Mouse (Mus musculus) kidney, postnatal 0 days (tissue): ENCODE results near the gene Syt8. TPM values are rescaled to one million over a fixed set of nuclear protein-coding genes. Genes with fewer than 3 reads are reported as not detected.
"Not testable (repeated sequence)": the region's sequence is repeated elsewhere in the genome, so short reads cannot be mapped to it uniquely, and the experiment has no call there.

Experiments
- ATAC-seq: fragments of 200-750 bp; cut with Nextera tagmentation; replicated peaks from 2 replicates; pipeline ENCODE4 v1.8.0; 2017; ENCODE audit warnings: low read depth, moderate number of reproducible peaks, moderate TSS enrichment, moderate library complexity; ENCODE audit not compliant: low FRiP score
- DNase-seq: peaks from one replicate; pipeline ENCODE4 v3.0.0-alpha.2; 2016; ENCODE audit warnings: low spot score
- H3K27ac ChIP-seq: fragments of 300-500 bp; sonication (generic); 2 replicates; pipeline ENCODE4 v1.5.1; 2014; ENCODE audit warnings: mild to moderate bottlenecking
- H3K27me3 ChIP-seq: fragments of 300-500 bp; sonication (generic); 2 replicates; pipeline ENCODE4 v1.6.1; 2014; ENCODE audit warnings: low read length, mixed read lengths; ENCODE audit not compliant: insufficient read depth
- H3K36me3 ChIP-seq: fragments of 300-500 bp; sonication (generic); 2 replicates; pipeline ENCODE4 v1.6.1; 2014; ENCODE audit warnings: low read length, mixed read lengths; ENCODE audit not compliant: insufficient read depth
- H3K4me1 ChIP-seq: fragments of 300-500 bp; sonication (generic); replicated peaks from 2 replicates; pipeline ENCODE4 v1.6.1; 2014; ENCODE audit warnings: antibody characterized with exemption, low read length, mixed read lengths; ENCODE audit not compliant: insufficient read depth
- H3K4me2 ChIP-seq: fragments of 300-500 bp; sonication (generic); 2 replicates; pipeline ENCODE4 v1.6.1; 2014; ENCODE audit warnings: mild to moderate bottlenecking, low read length, moderate library complexity, mixed read lengths
- H3K4me3 ChIP-seq: fragments of 300-500 bp; sonication (generic); replicated peaks from 2 replicates; pipeline ENCODE4 v1.5.1; 2014; ENCODE audit warnings: low read depth, low read length
- H3K9ac ChIP-seq: fragments of 300-500 bp; sonication (generic); 2 replicates; pipeline ENCODE4 v1.6.1; 2014; ENCODE audit warnings: low read depth, low read length
- H3K9me3 ChIP-seq: fragments of 300-500 bp; sonication (generic); replicated peaks from 2 replicates; pipeline ENCODE4 v1.6.1; 2016; ENCODE audit warnings: low read length, inconsistent platforms, mixed read lengths
- CTCF ChIP-seq: IDR thresholded peaks from 2 replicates; pipeline ENCODE4 v1.5.1; 2016; ENCODE audit warnings: antibody characterized with exemption, low read depth, mild to moderate bottlenecking, moderate library complexity
- WGBS: fragments of 180-500 bp; shearing (Covaris S2); extraction: QIAGEN DNeasy Blood & Tissue Kit; methylation state at CpG from one replicate; pipeline ENCODE4 v1.1.7; 2014; 5-methylcytosine and 5-hydroxymethylcytosine counted together
- polyA plus RNA-seq: library from polyadenylated mRNA; unstranded; fragments of >200 nt; fragmentation: Nextera tagmentation; extraction: Ambion mirVana; gene quantifications from 2 replicates; pipeline ENCODE4 v1.2.1, GENCODE M21; 2015

Syt8 gene
- polyA plus RNA-seq, 1 experiment from 2014 or later: 4.8 TPM

DNA sequence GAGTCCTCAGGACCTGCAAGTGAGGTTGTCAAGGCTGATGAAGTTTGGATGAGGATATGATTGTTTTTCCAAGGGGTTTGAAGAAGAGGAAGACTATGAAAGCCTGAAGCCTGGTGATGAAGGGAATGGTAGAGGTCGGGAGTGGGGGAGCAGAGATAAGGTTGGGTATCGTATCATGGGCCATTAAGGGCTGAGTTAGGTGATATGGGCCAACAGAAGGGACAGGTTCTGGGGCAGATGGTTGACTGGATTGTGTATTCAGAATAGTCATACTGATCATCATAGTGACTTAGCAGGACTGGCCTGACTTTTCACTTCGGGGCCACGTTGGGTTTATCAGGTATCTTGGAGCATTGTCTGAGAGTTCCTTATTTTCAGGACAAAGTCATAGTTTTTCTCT, 39.2 kb upstream of the Syt8 start:
- 86% methylated on average over 4 of the region's 4 CpGs for WGBS
- DNase-seq (no peak), ATAC-seq (no peak)
- Histone ChIP-seq H3K9ac (no peak overlapping the region), H3K27ac (no peak overlapping the region), H3K4me3 (no peak overlapping the region), H3K36me3 (no peaks in the 10 kb centered on the region), H3K27me3 (no peaks in the 10 kb centered on the region), H3K4me2 (no peak overlapping the region), H3K9me3 (no peaks in the 10 kb centered on the region), H3K4me1 (no peaks in the 10 kb centered on the region)
- no peak for TF ChIP-seq CTCF

DNA sequence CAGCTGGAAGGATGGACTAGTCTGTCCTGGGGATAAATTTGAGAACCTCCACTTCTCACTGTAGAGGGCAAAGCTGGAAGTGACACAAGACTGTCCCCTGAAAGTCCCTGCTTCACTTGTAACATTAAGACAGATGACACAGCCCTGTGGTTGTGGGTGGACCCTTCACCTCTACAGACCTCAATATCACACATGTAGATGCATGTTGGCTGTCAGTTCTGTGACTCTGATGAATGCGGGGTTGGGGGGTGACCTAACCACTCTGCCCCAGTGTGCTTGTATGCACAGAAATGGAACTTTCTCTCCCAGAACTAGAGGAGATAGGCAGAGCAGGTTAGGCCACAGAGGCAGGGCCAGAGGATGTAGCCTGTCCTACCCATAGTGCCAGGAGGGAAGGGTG, 38.0 kb upstream of the Syt8 start:
- no peaks in the 10 kb centered on the region for H3K27me3 ChIP-seq
- TF ChIP-seq CTCF: no peak
- ATAC-seq (no peak), DNase-seq (no peak)
- H3K4me3 ChIP-seq: no peak overlapping the region
- no peaks in the 10 kb centered on the region for H3K4me1 ChIP-seq
- H3K9ac ChIP-seq: no peak overlapping the region
- no peaks in the 10 kb centered on the region for H3K36me3 ChIP-seq
- H3K27ac ChIP-seq: no peak overlapping the region
- WGBS: 97% methylated on average over 1 of the region's 1 CpGs
- no peak overlapping the region for H3K4me2 ChIP-seq
- H3K9me3 ChIP-seq: no peaks in the 10 kb centered on the region

- no peak overlapping the region for H3K4me3 ChIP-seq
- 40% methylated on average over 2 of the region's 2 CpGs for WGBS
- no peak overlapping the region for H3K4me2 ChIP-seq
- no peak for ATAC-seq
- no peak overlapping the region for H3K9ac ChIP-seq
- TF ChIP-seq CTCF: no peak
- H3K36me3 ChIP-seq: no peaks in the 10 kb centered on the region
- DNase-seq: peak; percentile 50
- H3K27ac ChIP-seq: no peak overlapping the region
- no peaks in the 10 kb centered on the region for H3K27me3 ChIP-seq
- H3K4me1 ChIP-seq: no peaks in the 10 kb centered on the region
- H3K9me3 ChIP-seq: no peaks in the 10 kb centered on the region
Measured at GRCm38 (mm10) chr7:142398052-142398451, 36.6 kb upstream of the Syt8 start.

- Histone ChIP-seq H3K9ac (no peak overlapping the region), H3K9me3 (no peaks in the 10 kb centered on the region), H3K4me1 (no peaks in the 10 kb centered on the region), H3K27ac (no peak overlapping the region), H3K4me3 (no peak overlapping the region), H3K4me2 (no peak overlapping the region), H3K27me3 (no peaks in the 10 kb centered on the region), H3K36me3 (no peaks in the 10 kb centered on the region)
- ATAC-seq (no peak), DNase-seq (no peak)
- TF ChIP-seq CTCF: no peak
- 41% methylated on average over 1 of the region's 1 CpGs for WGBS
Measured at GRCm38 (mm10) chr7:142399250-142399649, 35.4 kb upstream of the Syt8 start.

- 38% methylated on average over 7 of the region's 7 CpGs for WGBS
- Histone ChIP-seq H3K4me1 (no peaks in the 10 kb centered on the region), H3K36me3 (no peaks in the 10 kb centered on the region), H3K4me2 (no peak overlapping the region), H3K27me3 (no peaks in the 10 kb centered on the region), H3K9ac (no peak overlapping the region), H3K9me3 (no peaks in the 10 kb centered on the region), H3K4me3 (no peak overlapping the region), H3K27ac (peak overlapping the region; percentile 44)
- no peak for ATAC-seq
- no peak for DNase-seq
- TF ChIP-seq CTCF: no peak
Measured at GRCm38 (mm10) chr7:142400112-142400749, 34.4 kb upstream of the Syt8 start.

DNA sequence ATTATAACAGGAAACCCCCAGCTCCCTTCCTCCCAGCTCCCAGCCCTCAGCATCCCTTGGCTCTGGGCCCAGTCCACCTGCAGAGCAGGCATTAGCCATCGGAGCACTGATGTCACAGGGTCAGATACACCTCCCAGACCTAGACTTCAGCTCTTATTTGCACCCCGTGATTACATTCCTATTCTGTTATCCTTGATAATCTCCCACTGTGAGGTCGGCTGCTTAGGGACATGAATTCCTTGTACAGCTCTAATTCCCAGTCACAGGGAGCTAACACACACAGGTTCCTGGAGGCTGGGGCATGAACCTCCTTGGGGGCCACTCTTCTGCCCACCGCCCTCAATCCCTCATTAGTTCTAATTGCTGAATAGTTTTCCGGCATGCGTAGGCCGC, 33.9 kb upstream of the Syt8 start:
- no peak overlapping the region for H3K9ac ChIP-seq
- DNase-seq: peak; percentile 49
- no peak overlapping the region for H3K4me2 ChIP-seq
- no peaks in the 10 kb centered on the region for H3K4me1 ChIP-seq
- H3K27me3 ChIP-seq: no peaks in the 10 kb centered on the region
- peak overlapping the region; percentile 43 for H3K27ac ChIP-seq
- no peaks in the 10 kb centered on the region for H3K36me3 ChIP-seq
- 36% methylated on average over 7 of the region's 7 CpGs for WGBS
- TF ChIP-seq CTCF: no peak
- H3K9me3 ChIP-seq: no peaks in the 10 kb centered on the region
- peak; percentile 63 for ATAC-seq
- H3K4me3 ChIP-seq: no peak overlapping the region

GRCm38 (mm10) chr7:142403591-142403990, 31.1 kb upstream of the Syt8 start:
- Histone ChIP-seq H3K27ac (no peak overlapping the region), H3K4me3 (no peak overlapping the region), H3K9me3 (no peaks in the 10 kb centered on the region), H3K27me3 (no peaks in the 10 kb centered on the region), H3K4me1 (no peaks in the 10 kb centered on the region), H3K4me2 (no peak overlapping the region), H3K9ac (no peak overlapping the region), H3K36me3 (no peaks in the 10 kb centered on the region)
- no peak; the same call in 1 of the 2 replicates for ATAC-seq
- DNase-seq: peak; percentile 29
- WGBS: 67% methylated on average over 4 of the region's 4 CpGs
- no peak for TF ChIP-seq CTCF

DNA sequence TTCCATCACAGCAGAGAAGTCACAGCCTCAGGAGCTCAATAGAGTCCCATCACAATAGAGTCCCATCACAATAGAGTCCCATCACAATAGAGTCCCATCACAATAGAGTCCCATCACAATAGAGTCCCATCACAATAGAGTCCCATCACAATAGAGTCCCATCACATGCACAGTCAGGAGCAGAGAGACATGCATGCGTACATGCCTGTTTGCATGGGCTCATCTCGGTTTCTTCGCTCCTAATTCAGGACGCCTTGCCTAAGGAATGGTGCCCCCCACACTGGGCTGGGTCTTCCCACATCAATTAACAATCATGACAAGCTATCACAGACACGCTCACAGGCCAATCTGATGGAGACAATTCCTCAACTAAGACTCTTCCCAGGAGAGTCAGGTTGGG, 29.5 kb upstream of the Syt8 start:
- H3K9me3 ChIP-seq, H3K4me2 ChIP-seq, H3K9ac ChIP-seq, H3K27ac ChIP-seq, H3K4me3 ChIP-seq, H3K27me3 ChIP-seq, DNase-seq, H3K36me3 ChIP-seq, H3K4me1 ChIP-seq, ATAC-seq: not testable (repeated sequence)
- 95% methylated on average over 5 of the region's 5 CpGs for WGBS
